Mouse (Mus musculus) right cerebral cortex, postnatal 4 days (tissue): ENCODE measurements around the gene 2210418O10Rik.
"Not testable (repeated sequence)": the region's sequence is repeated elsewhere in the genome, so short reads cannot be mapped to it uniquely, and the experiment has no call there.

Source experiments
- DNase-seq: peaks from one replicate; pipeline ENCODE4 v3.0.0-alpha.2; 2022

Gene 2210418O10Rik

GRCm38 (mm10) chr2:176226269-176226668, at the start of gene 2210418O10Rik:
2210418O10Rik (plus strand) TSS chr2:176226569.
- not testable (repeated sequence) for DNase-seq

- not testable (repeated sequence) for DNase-seq
These were observed 22.1 kb downstream of the 2210418O10Rik start for GRCm38 (mm10) chr2:176248519-176248918.
